In genomic region chr12:11132418-11132817, GRCm38 (mm10) we compare ENCODE assay signal across 28 mouse cellular contexts. TPM values are rescaled to one million over a fixed set of nuclear protein-coding genes. Genes with fewer than 3 reads are reported as not detected.
"Had no signal": no experiment of that assay in that cellular context is flagged by ENCODE, and none has a peak within 500 bp of the region (broad histone marks: within the 10 kb centered on the region; RNA-seq: fewer than 3 reads in every experiment).

No protein-coding gene starts in this region.

- H3K4me2 ChIP-seq: embryonic facial prominence, embryonic 12.5 days; embryonic facial prominence, embryonic 13.5 days; embryonic facial prominence, embryonic 15.5 days; forebrain, embryonic 12.5 days; forebrain, embryonic 13.5 days; forebrain, embryonic 15.5 days had no signal

- H3K36me3 ChIP-seq: embryonic facial prominence, embryonic 10.5 days; embryonic facial prominence, embryonic 12.5 days; embryonic facial prominence, embryonic 13.5 days; embryonic facial prominence, embryonic 15.5 days; forebrain, embryonic 10.5 days; forebrain, embryonic 12.5 days; forebrain, embryonic 15.5 days had no signal

- H3K27ac ChIP-seq: embryonic facial prominence, embryonic 10.5 days; embryonic facial prominence, embryonic 12.5 days; embryonic facial prominence, embryonic 13.5 days; embryonic facial prominence, embryonic 15.5 days; forebrain, embryonic 10.5 days; forebrain, embryonic 12.5 days; forebrain, embryonic 13.5 days; forebrain, embryonic 15.5 days; gastrocnemius, adult 2 months; heart, adult 2 months had no signal

- ATAC-seq: forebrain, embryonic 13.5 days; forebrain, embryonic 14.5 days; forebrain, embryonic 15.5 days; forebrain, embryonic 16.5 days; forebrain, postnatal 0 days had no signal

- H3K9ac ChIP-seq: embryonic facial prominence, embryonic 12.5 days; embryonic facial prominence, embryonic 13.5 days; embryonic facial prominence, embryonic 15.5 days; forebrain, embryonic 12.5 days; forebrain, embryonic 13.5 days; forebrain, embryonic 15.5 days; forebrain, postnatal 0 days had no signal

- DNase-seq: cerebellum, adult 2 months; cerebellum, adult 8-10 months; cerebellum, adult 9-10 months; cerebellum, adult 9-11 months; cerebellum, postnatal 10 days; cerebellum, postnatal 14 days; cerebellum, postnatal 25 days; cerebellum, postnatal 36 days; embryo, embryonic 11 days; forebrain, postnatal 0 days; gastrocnemius, adult 2 months; gastrocnemius, postnatal 10 days; gastrocnemius, postnatal 14 days; gastrocnemius, postnatal 25 days; gastrocnemius, postnatal 36 days; heart, adult 18-20 months; heart, adult 2 months had no signal

- H3K27me3 ChIP-seq: embryonic facial prominence, embryonic 12.5 days; embryonic facial prominence, embryonic 13.5 days; embryonic facial prominence, embryonic 15.5 days; forebrain, embryonic 12.5 days; forebrain, embryonic 13.5 days; forebrain, embryonic 15.5 days had no signal

- H3K4me3 ChIP-seq: embryonic facial prominence, embryonic 10.5 days; embryonic facial prominence, embryonic 12.5 days; embryonic facial prominence, embryonic 13.5 days; embryonic facial prominence, embryonic 15.5 days; erythroblast, embryonic 14.5 days; forebrain, embryonic 10.5 days; forebrain, embryonic 12.5 days; forebrain, embryonic 13.5 days; forebrain, embryonic 15.5 days; gastrocnemius, adult 2 months; heart, adult 2 months had no signal

- H3K9me3 ChIP-seq: embryonic facial prominence, embryonic 10.5 days; embryonic facial prominence, embryonic 12.5 days; embryonic facial prominence, embryonic 13.5 days; embryonic facial prominence, embryonic 15.5 days; forebrain, embryonic 10.5 days; forebrain, embryonic 12.5 days; forebrain, embryonic 13.5 days; forebrain, embryonic 15.5 days had no signal

- H3K4me1 ChIP-seq: embryonic facial prominence, embryonic 10.5 days; embryonic facial prominence, embryonic 12.5 days; embryonic facial prominence, embryonic 13.5 days; embryonic facial prominence, embryonic 15.5 days; forebrain, embryonic 10.5 days; forebrain, embryonic 12.5 days; forebrain, embryonic 13.5 days; forebrain, embryonic 15.5 days had no signal

RNA-seq across cellular contexts. Expression of gene Kcns3, which starts 18.4 kb away (rescaled TPM):
- polyA plus RNA-seq: erythroblast, embryonic 14.5 days had no signal
